Mouse (Mus musculus): ENCODE measurements around the gene Commd9.

Commd9 gene

DNA sequence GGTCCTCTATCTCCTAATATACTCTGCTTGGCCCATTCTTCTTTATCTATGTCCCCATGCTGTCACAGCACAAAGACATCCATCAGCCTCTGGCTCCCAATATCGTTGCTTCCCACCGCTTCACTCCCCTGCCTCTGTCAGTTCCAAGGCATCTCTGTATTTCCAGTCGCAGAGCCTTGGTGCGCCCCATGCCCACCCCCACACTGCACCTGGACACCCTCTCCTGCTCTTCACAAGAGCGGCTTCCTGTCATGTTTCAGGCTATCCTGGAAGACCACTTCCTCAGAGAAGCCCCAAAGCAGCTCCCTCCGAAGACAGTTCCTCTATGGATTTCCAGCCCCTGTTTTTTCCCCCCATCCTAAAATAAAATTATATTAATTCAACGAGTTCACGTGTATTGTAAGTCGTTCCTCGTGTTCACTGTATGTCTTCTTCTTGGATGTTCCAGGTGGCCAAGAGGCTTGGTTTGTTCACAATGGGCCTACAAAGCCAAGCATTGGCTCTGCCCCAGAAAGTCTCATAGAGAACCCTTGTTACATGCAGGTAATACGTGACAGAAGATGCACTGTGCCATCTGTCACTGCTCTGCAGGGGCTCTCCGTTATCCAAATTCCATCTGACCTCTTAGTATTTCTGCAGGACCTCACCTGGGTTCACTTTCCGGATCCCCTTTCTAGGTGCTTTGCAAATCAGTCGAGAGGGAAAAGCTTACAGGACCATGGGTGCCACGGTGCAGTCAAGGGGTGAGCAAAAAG lies 23.5 kb downstream of the Commd9 start:
- peak; percentile 84 to 90 for DNase-seq

DNA sequence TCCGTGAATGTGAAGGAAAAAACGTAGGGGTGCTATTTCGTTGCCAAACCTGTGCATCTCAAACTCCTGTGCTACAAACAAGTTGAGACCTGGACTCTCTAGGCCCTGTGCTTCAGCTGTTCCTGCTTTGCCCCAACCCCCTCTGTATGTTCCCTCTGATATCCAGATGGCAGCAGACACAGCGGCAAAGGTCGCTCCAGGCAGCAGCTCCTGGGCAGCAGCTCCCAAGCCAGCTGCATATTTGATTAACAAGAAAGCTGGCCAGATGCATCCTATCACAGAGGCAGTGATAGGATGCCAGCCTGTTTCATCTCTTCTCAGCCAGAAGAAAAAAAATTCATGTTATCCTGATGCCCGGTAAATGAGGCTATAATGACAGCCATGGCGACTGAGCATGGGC lies 32.5 kb downstream of the Commd9 start:
- DNase-seq, result no peak

- no peak for DNase-seq
Observed at GRCm38 (mm10) chr2:101920136-101920554, 34.1 kb downstream of the Commd9 start.

GRCm38 (mm10) chr2:101922302-101922701 lies 36.3 kb downstream of the Commd9 start:
- DNase-seq, result no peak

DNA sequence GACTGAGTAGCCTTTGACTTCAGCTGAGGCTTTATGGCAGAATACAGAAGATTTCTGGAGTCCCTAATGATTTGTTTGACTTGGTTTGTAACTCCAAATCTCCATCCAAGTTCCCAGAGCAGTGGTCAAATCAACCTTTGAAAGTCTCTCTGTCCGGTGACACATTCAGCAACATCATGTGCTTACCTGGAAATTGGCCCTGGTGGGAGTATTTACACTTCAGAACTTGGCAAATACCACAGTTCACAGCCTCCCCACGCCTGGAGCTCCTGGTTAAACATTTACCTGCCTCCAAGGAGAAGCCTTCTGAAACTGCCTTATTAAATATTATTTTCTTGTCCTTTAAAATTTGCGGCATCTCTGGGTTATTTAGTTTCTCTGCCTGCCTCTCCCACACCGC lies 37.1 kb downstream of the Commd9 start:
- DNase-seq, result no peak

DNA sequence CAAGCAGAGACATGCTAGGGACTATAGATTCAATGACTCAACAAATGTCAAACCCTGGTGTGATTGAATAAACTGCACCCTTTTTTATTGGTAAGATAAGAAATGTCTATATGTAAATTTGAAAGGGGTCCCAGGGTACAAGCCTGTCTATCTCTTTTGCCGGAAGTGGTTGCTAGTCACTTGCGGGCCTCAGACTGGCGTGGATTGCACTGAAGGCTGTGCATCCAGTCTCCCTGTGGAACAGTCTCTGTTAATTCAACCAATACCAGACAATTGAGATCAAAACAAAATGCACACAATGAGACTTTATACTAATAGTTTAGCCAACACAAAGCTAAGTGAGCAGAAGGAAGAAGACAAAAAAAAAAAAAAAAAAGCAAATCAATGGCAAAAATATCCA lies 39.1 kb downstream of the Commd9 start:
- DNase-seq, result no peak

GRCm38 (mm10) chr2:101925591-101926188 lies 39.6 kb downstream of the Commd9 start:
- DNase-seq, result no peak

GRCm38 (mm10) chr2:101932169-101932936 lies 46.3 kb downstream of the Commd9 start:
- DNase-seq, result peak; percentile 29 to 39

- DNase-seq, result no peak
Observed at GRCm38 (mm10) chr2:101933301-101933700, 47.3 kb downstream of the Commd9 start.

DNA sequence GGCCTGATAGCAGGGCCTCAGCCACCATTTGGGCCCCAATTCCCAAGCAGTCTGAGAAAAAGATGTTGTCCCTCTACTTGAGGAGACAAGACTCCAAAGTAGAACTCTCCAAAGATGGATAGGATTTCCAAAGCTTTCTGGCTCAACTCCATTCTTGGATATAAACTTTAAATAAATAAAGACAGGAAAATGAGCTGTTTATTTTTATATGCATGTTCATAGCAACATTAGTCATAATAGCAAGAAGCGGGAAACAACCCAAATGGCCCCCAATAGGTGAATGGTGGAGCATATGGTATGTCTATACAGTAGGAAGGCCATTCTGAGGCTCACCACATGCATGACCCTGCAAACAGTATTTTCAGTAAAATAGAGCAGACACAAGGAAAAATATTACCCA lies 49.0 kb downstream of the Commd9 start:
- DNase-seq, result no peak

- DNase-seq, result no peak
Observed at GRCm38 (mm10) chr2:101950716-101951520, 64.9 kb downstream of the Commd9 start.
